Mouse (Mus musculus): ENCODE data around the gene Erc2.

DNA sequence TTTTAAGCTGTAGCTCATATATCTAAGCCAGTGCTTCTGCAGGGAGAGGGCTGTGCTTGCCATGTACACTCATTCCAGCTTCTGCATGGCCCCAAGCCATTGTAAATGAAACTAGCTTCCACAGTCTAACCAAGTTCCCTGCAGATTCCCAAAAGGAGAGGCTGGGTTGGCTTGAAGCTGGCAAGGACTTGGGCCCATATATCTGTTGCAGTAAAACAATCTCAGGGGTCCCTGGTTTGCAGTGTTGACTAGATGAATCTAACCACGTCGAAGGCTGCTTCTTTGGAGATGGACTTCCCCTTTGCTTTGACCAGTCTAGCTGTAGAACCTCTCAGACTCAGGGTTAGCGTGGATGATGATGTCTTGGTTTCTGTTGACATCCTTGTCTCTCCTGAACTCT is 716.9 kb downstream of the Erc2 start:
- TF ChIP-seq EP300 (IDR thresholded peaks at IDR 0.05; ENCODE audit: low read depth): no peak
- TF ChIP-seq CTCF (IDR thresholded peaks at IDR 0.05; ENCODE audit: low read depth): no peak
